Mouse (Mus musculus) intestine, postnatal 0 days (tissue): Measurements from ENCODE around the gene Hsd17b7. TPM values are rescaled to one million over a fixed set of nuclear protein-coding genes. Genes with fewer than 3 reads are reported as not detected.

Experiments
- ATAC-seq: fragments of 200-750 bp; cut with Nextera tagmentation; 2 replicates; pipeline ENCODE4 v1.8.0; 2017; ENCODE audit warnings: mild to moderate bottlenecking, moderate TSS enrichment, moderate library complexity
- H3K27ac ChIP-seq: fragments of 300-500 bp; sonication (generic); 2 replicates; pipeline ENCODE4 v1.5.1; 2014; ENCODE audit warnings: mild to moderate bottlenecking, low read depth, low read length, moderate library complexity
- H3K27me3 ChIP-seq: fragments of 300-500 bp; sonication (generic); replicated peaks from 2 replicates; pipeline ENCODE4 v1.6.1; 2014; ENCODE audit warnings: low read length, mixed read lengths; ENCODE audit not compliant: control insufficient read depth, insufficient read depth
- H3K36me3 ChIP-seq: fragments of 300-500 bp; sonication (generic); 2 replicates; pipeline ENCODE4 v1.6.1; 2014; ENCODE audit warnings: mild to moderate bottlenecking, moderate library complexity; ENCODE audit not compliant: control insufficient read depth, insufficient read depth
- H3K4me1 ChIP-seq: fragments of 300-500 bp; sonication (generic); replicated peaks from 2 replicates; pipeline ENCODE4 v1.6.1; 2014; ENCODE audit warnings: antibody characterized with exemption, low read length, mixed read lengths; ENCODE audit not compliant: control insufficient read depth, insufficient read depth
- H3K4me2 ChIP-seq: fragments of 300-500 bp; sonication (generic); replicated peaks from 2 replicates; pipeline ENCODE4 v1.6.1; 2014; ENCODE audit warnings: low read depth, mild to moderate bottlenecking, moderate library complexity
- H3K4me3 ChIP-seq: fragments of 300-500 bp; sonication (generic); 2 replicates; pipeline ENCODE4 v1.5.1; 2014; ENCODE audit warnings: low read depth, low read length
- H3K9ac ChIP-seq: fragments of 300-500 bp; sonication (generic); 2 replicates; pipeline ENCODE4 v1.6.1; 2014; ENCODE audit warnings: mild to moderate bottlenecking, low read depth, low read length
- H3K9me3 ChIP-seq: fragments of 300-500 bp; sonication (generic); 2 replicates; pipeline ENCODE4 v1.6.1; 2016; ENCODE audit warnings: mixed run types; ENCODE audit not compliant: control insufficient read depth
- CTCF ChIP-seq: sonication (generic); IDR thresholded peaks from 2 replicates; pipeline ENCODE4 v1.5.1; 2016; ENCODE audit warnings: low read depth, mild to moderate bottlenecking, control low read depth, antibody characterized with exemption, moderate library complexity
- WGBS: fragments of 180-500 bp; shearing (Covaris S2); extraction: QIAGEN DNeasy Blood & Tissue Kit; methylation state at CpG from one replicate; pipeline ENCODE4 v1.1.7; 2014; 5-methylcytosine and 5-hydroxymethylcytosine counted together
- polyA plus RNA-seq: library from polyadenylated mRNA; unstranded; fragments of >200 nt; fragmentation: Nextera tagmentation; extraction: Ambion mirVana; gene quantifications from 2 replicates; pipeline ENCODE4 v1.2.1, GENCODE M21; 2015

Hsd17b7 gene
- polyA plus RNA-seq, 1 experiment from 2014 or later: 18.5 TPM

GRCm38 (mm10) chr1:169917115-169917796 lies 51.8 kb downstream of the Hsd17b7 start:
- no peak for TF ChIP-seq CTCF
- no peaks in the 10 kb centered on the region for H3K4me1 ChIP-seq
- H3K27me3 ChIP-seq: no peaks in the 10 kb centered on the region
- no peak overlapping the region; the same call in 1 of the 2 replicates for H3K27ac ChIP-seq
- H3K9ac ChIP-seq: no peak overlapping the region
- no peaks in the 10 kb centered on the region for H3K36me3 ChIP-seq
- WGBS: 29% methylated on average over 9 of the region's 9 CpGs
- peak; percentile 44; the same call in 1 of the 2 replicates for ATAC-seq
- H3K9me3 ChIP-seq: no peaks in the 10 kb centered on the region
- no peak overlapping the region for H3K4me2 ChIP-seq
- H3K4me3 ChIP-seq: no peak overlapping the region

- no peak overlapping the region for H3K27ac ChIP-seq
- no peak overlapping the region for H3K4me3 ChIP-seq
- no peaks in the 10 kb centered on the region for H3K27me3 ChIP-seq
- no peaks in the 10 kb centered on the region for H3K36me3 ChIP-seq
- WGBS: 24% methylated on average over 7 of the region's 7 CpGs
- no peak overlapping the region for H3K9ac ChIP-seq
- H3K9me3 ChIP-seq: no peaks in the 10 kb centered on the region
- no peaks in the 10 kb centered on the region for H3K4me1 ChIP-seq
- ATAC-seq: no peak
- no peak overlapping the region for H3K4me2 ChIP-seq
- no peak for TF ChIP-seq CTCF
Measured at GRCm38 (mm10) chr1:169916659-169917058, 52.4 kb downstream of the Hsd17b7 start.

- Histone ChIP-seq H3K4me1 (no peaks in the 10 kb centered on the region), H3K4me3 (no peak overlapping the region), H3K36me3 (no peaks in the 10 kb centered on the region), H3K27ac (no peak overlapping the region), H3K9me3 (no peaks in the 10 kb centered on the region), H3K27me3 (no peaks in the 10 kb centered on the region), H3K9ac (no peak overlapping the region), H3K4me2 (no peak overlapping the region)
- ATAC-seq: no peak
- TF ChIP-seq CTCF: no peak
- WGBS: 71% methylated on average over 6 of the region's 6 CpGs
Measured at GRCm38 (mm10) chr1:169911526-169911925, 57.5 kb downstream of the Hsd17b7 start.

- Histone ChIP-seq H3K27me3 (no peaks in the 10 kb centered on the region), H3K4me1 (no peaks in the 10 kb centered on the region), H3K36me3 (no peaks in the 10 kb centered on the region), H3K4me3 (no peak overlapping the region), H3K4me2 (no peak overlapping the region), H3K27ac (no peak overlapping the region), H3K9me3 (no peaks in the 10 kb centered on the region), H3K9ac (no peak overlapping the region)
- ATAC-seq: no peak
- no peak for TF ChIP-seq CTCF
- 81% methylated on average over 7 of the region's 7 CpGs for WGBS
Measured at GRCm38 (mm10) chr1:169910751-169911150, 58.3 kb downstream of the Hsd17b7 start.

- no peak overlapping the region for H3K4me2 ChIP-seq
- no peak overlapping the region for H3K9ac ChIP-seq
- no peaks in the 10 kb centered on the region for H3K27me3 ChIP-seq
- no peak for TF ChIP-seq CTCF
- H3K9me3 ChIP-seq: no peaks in the 10 kb centered on the region
- no peak overlapping the region for H3K4me3 ChIP-seq
- no peak for ATAC-seq
- no peak overlapping the region for H3K27ac ChIP-seq
- WGBS: 91% methylated on average over 6 of the region's 6 CpGs
- no peaks in the 10 kb centered on the region for H3K4me1 ChIP-seq
- no peaks in the 10 kb centered on the region for H3K36me3 ChIP-seq
Measured at GRCm38 (mm10) chr1:169909659-169910058, 59.4 kb downstream of the Hsd17b7 start.

- no peaks in the 10 kb centered on the region for H3K27me3 ChIP-seq
- H3K4me1 ChIP-seq: no peaks in the 10 kb centered on the region
- no peak for ATAC-seq
- no peaks in the 10 kb centered on the region for H3K36me3 ChIP-seq
- no peak overlapping the region for H3K9ac ChIP-seq
- TF ChIP-seq CTCF: no peak
- H3K27ac ChIP-seq: no peak overlapping the region
- WGBS: 64% methylated on average over 5 of the region's 5 CpGs
- no peaks in the 10 kb centered on the region for H3K9me3 ChIP-seq
- no peak overlapping the region for H3K4me3 ChIP-seq
- H3K4me2 ChIP-seq: no peak overlapping the region
Measured at GRCm38 (mm10) chr1:169909163-169909562, 59.9 kb downstream of the Hsd17b7 start.
